Mouse (Mus musculus) heart, embryonic 14.5 days (tissue): ENCODE measurements around the gene Sae1. TPM values are rescaled to one million over a fixed set of nuclear protein-coding genes. Genes with fewer than 3 reads are reported as not detected.
A peak's percentile ranks its signal among the peaks of the same experiment; 100 is the strongest.

Source experiments
- ATAC-seq: fragments of 200-750 bp; cut with Nextera tagmentation; 2 replicates; pipeline ENCODE4 v1.8.0; 2017; ENCODE audit warnings: low read depth, moderate TSS enrichment; ENCODE audit not compliant: insufficient number of reproducible peaks, insufficient read depth, low FRiP score
- H3K27ac ChIP-seq, 2 experiments: fragments of 200-500 bp in 1 of 2; fragments of 300-500 bp in 1 of 2; sonication (generic) in 1 of 2; replicated peaks in 1 of 2; 2 replicates each; pipeline ENCODE4 v1.5.1; 2012 to 2014; ENCODE audit warnings: low read depth in 2 of 2, low read length in 2 of 2, control low read depth in 1 of 2, mild to moderate bottlenecking in 1 of 2, mixed read lengths in 1 of 2; ENCODE audit not compliant: control insufficient read depth in 1 of 2, insufficient read depth in 1 of 2
- H3K27me3 ChIP-seq: fragments of 300-500 bp; sonication (generic); 2 replicates; pipeline ENCODE4 v1.6.1; 2014; ENCODE audit warnings: mild to moderate bottlenecking, low read length, control low read depth; ENCODE audit not compliant: control insufficient read depth, insufficient read depth
- H3K36me3 ChIP-seq: fragments of 300-500 bp; sonication (generic); 2 replicates; pipeline ENCODE4 v1.6.1; 2014; ENCODE audit warnings: mild to moderate bottlenecking, control low read depth, low read length, mixed read lengths; ENCODE audit not compliant: control insufficient read depth, insufficient read depth
- H3K4me1 ChIP-seq, 2 experiments: fragments of 200-500 bp in 1 of 2; fragments of 300-500 bp in 1 of 2; sonication (generic) in 1 of 2; 2 replicates each; pipeline ENCODE4 v1.6.1; 2012 to 2014; ENCODE audit warnings: low read length in 2 of 2, control low read depth in 1 of 2, mixed read lengths in 1 of 2; ENCODE audit not compliant: control insufficient read depth in 2 of 2, insufficient read depth in 2 of 2
- H3K4me2 ChIP-seq: fragments of 300-500 bp; sonication (generic); 2 replicates; pipeline ENCODE4 v1.6.1; 2014; ENCODE audit warnings: mild to moderate bottlenecking, low read length
- H3K4me3 ChIP-seq, 2 experiments: fragments of 200-500 bp in 1 of 2; fragments of 300-500 bp in 1 of 2; sonication (generic) in 1 of 2; 2 replicates each; pipeline ENCODE4 v1.5.1; 2012 to 2014; ENCODE audit warnings: low read length in 2 of 2, mild to moderate bottlenecking in 2 of 2, control low read depth in 1 of 2, low read depth in 1 of 2, moderate library complexity in 1 of 2; ENCODE audit not compliant: control insufficient read depth in 1 of 2, insufficient read depth in 1 of 2
- H3K9ac ChIP-seq: fragments of 300-500 bp; sonication (generic); 2 replicates; pipeline ENCODE4 v1.6.1; 2014; ENCODE audit warnings: mild to moderate bottlenecking, low read length
- H3K9me3 ChIP-seq: fragments of 300-500 bp; sonication (generic); 2 replicates; pipeline ENCODE4 v1.6.1; 2016; ENCODE audit warnings: low read length, control low read depth; ENCODE audit not compliant: control insufficient read depth
- WGBS: fragments of 180-500 bp; shearing (Covaris S2); extraction: QIAGEN DNeasy Blood & Tissue Kit; methylation state at CpG from one replicate; pipeline ENCODE4 v1.1.7; 2014; 5-methylcytosine and 5-hydroxymethylcytosine counted together
- polyA plus RNA-seq: library from polyadenylated mRNA; unstranded; fragments of >200 nt; fragmentation: Nextera tagmentation; extraction: Ambion mirVana; gene quantifications from 2 replicates; pipeline ENCODE4 v1.2.1, GENCODE M21; 2014

Sae1 gene
- polyA plus RNA-seq, 1 experiment from 2014 or later, result 179 TPM

GRCm38 (mm10) chr7:16345297-16345696 lies 42.3 kb downstream of the Sae1 start:
- Histone ChIP-seq H3K27ac (peak overlapping the region in 1 of 2 experiments; percentile 24; a peak in 1 of 4 replicates), H3K9me3 (no peaks in the 10 kb centered on the region), H3K4me3 (no peak overlapping the region), H3K4me1 (peaks cover 6 to 10% of the 10 kb centered on the region in 2 experiments), H3K27me3 (no peaks in the 10 kb centered on the region), H3K36me3 (peaks cover 49% of the 10 kb centered on the region), H3K4me2 (no peak overlapping the region), H3K9ac (no peak overlapping the region)
- ATAC-seq, result no peak
- WGBS, result 60% methylated on average over 4 of the region's 4 CpGs

- WGBS, result 60% methylated on average over 3 of the region's 3 CpGs
- Histone ChIP-seq H3K27me3 (no peaks in the 10 kb centered on the region), H3K4me1 (peaks cover 2 to 3% of the 10 kb centered on the region in 2 experiments), H3K4me3 (no peak overlapping the region), H3K9me3 (no peaks in the 10 kb centered on the region), H3K9ac (no peak overlapping the region), H3K27ac (no peak overlapping the region), H3K4me2 (no peak overlapping the region), H3K36me3 (peaks cover 45% of the 10 kb centered on the region)
- no peak for ATAC-seq
These were observed 43.0 kb downstream of the Sae1 start for GRCm38 (mm10) chr7:16344598-16344997.

- ATAC-seq, result no peak
- H3K27me3 ChIP-seq, result no peaks in the 10 kb centered on the region
- WGBS, result 74% methylated on average over 2 of the region's 2 CpGs
- H3K27ac ChIP-seq, result no peak overlapping the region
- H3K4me1 ChIP-seq, result no peaks in the 10 kb centered on the region
- no peak overlapping the region for H3K9ac ChIP-seq
- H3K36me3 ChIP-seq, result peaks cover 56% of the 10 kb centered on the region
- H3K4me2 ChIP-seq, result no peak overlapping the region
- no peak overlapping the region for H3K4me3 ChIP-seq
- no peaks in the 10 kb centered on the region for H3K9me3 ChIP-seq
These were observed 49.9 kb downstream of the Sae1 start for GRCm38 (mm10) chr7:16337733-16338132.

GRCm38 (mm10) chr7:16329146-16329545 lies 58.5 kb downstream of the Sae1 start:
- Histone ChIP-seq H3K4me1 (peaks cover 4 to 9% of the 10 kb centered on the region in 2 experiments), H3K4me3 (no peak overlapping the region), H3K9ac (no peak overlapping the region), H3K27ac (no peak overlapping the region), H3K4me2 (no peak overlapping the region), H3K9me3 (no peaks in the 10 kb centered on the region), H3K36me3 (peaks cover 84% of the 10 kb centered on the region), H3K27me3 (no peaks in the 10 kb centered on the region)
- ATAC-seq, result no peak
- WGBS, result 90% methylated on average over 3 of the region's 3 CpGs

GRCm38 (mm10) chr7:16326607-16326971 lies 61.0 kb downstream of the Sae1 start:
- ATAC-seq, result no peak
- Histone ChIP-seq H3K4me1 (peaks cover 4 to 9% of the 10 kb centered on the region in 2 experiments), H3K36me3 (peaks cover 60% of the 10 kb centered on the region), H3K27ac (peak overlapping the region; percentile 83 to 94; a peak in 1 of 4 replicates), H3K27me3 (no peaks in the 10 kb centered on the region), H3K4me3 (no peak overlapping the region), H3K9me3 (no peaks in the 10 kb centered on the region), H3K4me2 (no peak overlapping the region), H3K9ac (no peak overlapping the region)
- 77% methylated on average over 2 of the region's 2 CpGs for WGBS

GRCm38 (mm10) chr7:16325920-16326606 lies 61.5 kb downstream of the Sae1 start:
- Histone ChIP-seq H3K36me3 (peaks cover 55% of the 10 kb centered on the region), H3K4me3 (no peak overlapping the region), H3K27ac (peak overlapping the region; percentile 83 to 94), H3K4me2 (no peak overlapping the region; the same call in 1 of the 2 replicates), H3K9ac (peak overlapping the region; percentile 58), H3K9me3 (no peaks in the 10 kb centered on the region), H3K27me3 (no peaks in the 10 kb centered on the region), H3K4me1 (peaks cover 4 to 9% of the 10 kb centered on the region in 2 experiments)
- WGBS, result 13% methylated on average over 8 of the region's 8 CpGs
- peak; percentile 64; the same call in 1 of the 2 replicates for ATAC-seq

- Histone ChIP-seq H3K36me3 (peaks cover 41% of the 10 kb centered on the region), H3K4me3 (no peak overlapping the region), H3K4me1 (peaks cover 4 to 9% of the 10 kb centered on the region in 2 experiments), H3K27me3 (no peaks in the 10 kb centered on the region), H3K9me3 (no peaks in the 10 kb centered on the region), H3K27ac (no peak overlapping the region), H3K4me2 (no peak overlapping the region), H3K9ac (no peak overlapping the region)
- ATAC-seq, result no peak
- WGBS, result 87% methylated on average over 7 of the region's 7 CpGs
These were observed 62.9 kb downstream of the Sae1 start for GRCm38 (mm10) chr7:16324661-16325060.

- no peak for ATAC-seq
- WGBS, result 85% methylated on average over 6 of the region's 6 CpGs
- H3K9me3 ChIP-seq, result no peaks in the 10 kb centered on the region
- H3K4me2 ChIP-seq, result no peak overlapping the region
- H3K4me3 ChIP-seq, result no peak overlapping the region
- no peak overlapping the region for H3K27ac ChIP-seq
- no peaks in the 10 kb centered on the region for H3K27me3 ChIP-seq
- H3K9ac ChIP-seq, result no peak overlapping the region
- no peaks in the 10 kb centered on the region for H3K4me1 ChIP-seq
- H3K36me3 ChIP-seq, result peaks cover 23% of the 10 kb centered on the region
These were observed 67.1 kb downstream of the Sae1 start for GRCm38 (mm10) chr7:16320479-16320878.
